Mouse (Mus musculus) left cerebral cortex, adult 8-10 months (tissue): Measurements from ENCODE around the gene Llgl2. TPM values are rescaled to one million over a fixed set of nuclear protein-coding genes. Genes with fewer than 3 reads are reported as not detected.

Experiments used
- DNase-seq, 2 experiments: peaks; one replicate each; pipeline ENCODE4 v3.0.0; 2022; ENCODE audit warnings: low spot score in 2 of 2
- total RNA-seq, 4 experiments: library from RNA; stranded (reverse); gene quantifications; 2 replicates each; pipeline ENCODE4 v1.2.4; 2022

Llgl2 gene
- total RNA-seq, 4 experiments from 2014 or later, result 2.5 to 5.2 (median 4.6) TPM

- DNase-seq, result no peak
Observed at GRCm38 (mm10) chr11:115876438-115876837, 52.6 kb downstream of the Llgl2 start.

- DNase-seq, result no peak
Observed at GRCm38 (mm10) chr11:115877174-115877755, 53.4 kb downstream of the Llgl2 start.

- no peak for DNase-seq
Observed at GRCm38 (mm10) chr11:115878071-115878470, 54.2 kb downstream of the Llgl2 start.

- no peak for DNase-seq
Observed at GRCm38 (mm10) chr11:115881002-115881401, 57.2 kb downstream of the Llgl2 start.

- DNase-seq, result no peak
Observed at GRCm38 (mm10) chr11:115883251-115883650, 59.4 kb downstream of the Llgl2 start.

- DNase-seq, result no peak
Observed at GRCm38 (mm10) chr11:115884361-115884760, 60.5 kb downstream of the Llgl2 start.

- no peak for DNase-seq
Observed at GRCm38 (mm10) chr11:115885281-115885680, 61.4 kb downstream of the Llgl2 start.

- no peak for DNase-seq
Observed at GRCm38 (mm10) chr11:115886446-115886845, 62.6 kb downstream of the Llgl2 start.

GRCm38 (mm10) chr11:115888020-115888419 is 64.2 kb downstream of the Llgl2 start:
- DNase-seq, result no peak

- DNase-seq, result no peak
Observed at GRCm38 (mm10) chr11:115889159-115889558, 65.3 kb downstream of the Llgl2 start.

GRCm38 (mm10) chr11:115892213-115892612 is 68.4 kb downstream of the Llgl2 start:
- DNase-seq, result no peak

- DNase-seq, result no peak
Observed at GRCm38 (mm10) chr11:115893071-115893470, 69.2 kb downstream of the Llgl2 start.

- no peak for DNase-seq
Observed at GRCm38 (mm10) chr11:115894755-115895520, 71.1 kb downstream of the Llgl2 start.

- DNase-seq, result no peak
Observed at GRCm38 (mm10) chr11:115898446-115898845, 74.6 kb downstream of the Llgl2 start.

GRCm38 (mm10) chr11:115898886-115899285 is 75.0 kb downstream of the Llgl2 start:
- DNase-seq, result peak; percentile 42 to 83

- no peak for DNase-seq
Observed at GRCm38 (mm10) chr11:115899486-115900266, 75.8 kb downstream of the Llgl2 start, which contains the start of gene Smim5. Gene Smim5, plus strand, starts transcription at chr11:115899966.

GRCm38 (mm10) chr11:115900561-115901337 is 76.9 kb downstream of the Llgl2 start:
- DNase-seq, result no peak

- DNase-seq, result no peak
Observed at GRCm38 (mm10) chr11:115901338-115902161, 77.7 kb downstream of the Llgl2 start.

GRCm38 (mm10) chr11:115902177-115902576 is 78.3 kb downstream of the Llgl2 start:
- no peak for DNase-seq

GRCm38 (mm10) chr11:115902831-115903230 is 79.0 kb downstream of the Llgl2 start:
- no peak for DNase-seq
